Mouse (Mus musculus) cerebellum, adult 2 months (tissue): ENCODE data around the gene Dyx1c1.

Experiments
- CTCF ChIP-seq: fragments of 200-500 bp; IDR thresholded peaks from 2 replicates; pipeline ENCODE4 v1.5.1; 2011; ENCODE audit warnings: low read depth, mild to moderate bottlenecking, control low read depth, low read length, moderate library complexity, borderline replicate concordance; ENCODE audit not compliant: insufficient read depth
- POLR2A ChIP-seq: fragments of 200-500 bp; IDR thresholded peaks from 2 replicates; pipeline ENCODE4 v1.6.1; 2011; ENCODE audit warnings: low read length, control low read depth, borderline replicate concordance; ENCODE audit not compliant: insufficient read depth

- TF ChIP-seq CTCF (no peak), POLR2A (no peak)
Observed at GRCm38 (mm10) chr9:72931166-72931790, 27.3 kb upstream of the Dyx1c1 start.
